Mouse (Mus musculus): ENCODE data around the gene Lin7a.

The Lin7a gene

GRCm38 (mm10) chr10:107363049-107363816 is 91.7 kb downstream of the Lin7a start:
- TF ChIP-seq GATA4 (IDR thresholded peaks at IDR 0.05; ENCODE audit: insufficient replicate concordance, low read length), result no peak

- TF ChIP-seq GATA4 (IDR thresholded peaks at IDR 0.05; ENCODE audit: insufficient replicate concordance, low read length), result no peak
Observed at GRCm38 (mm10) chr10:107377218-107377617, 105.7 kb downstream of the Lin7a start.

GRCm38 (mm10) chr10:107381143-107381746 is 109.8 kb downstream of the Lin7a start:
- no peak for TF ChIP-seq GATA4 (IDR thresholded peaks at IDR 0.05; ENCODE audit: insufficient replicate concordance, low read length)

- no peak for TF ChIP-seq GATA4 (IDR thresholded peaks at IDR 0.05; ENCODE audit: insufficient replicate concordance, low read length)
Observed at GRCm38 (mm10) chr10:107383825-107384224, 112.3 kb downstream of the Lin7a start.

GRCm38 (mm10) chr10:107389505-107389904 is 118.0 kb downstream of the Lin7a start:
- no peak for TF ChIP-seq GATA4 (IDR thresholded peaks at IDR 0.05; ENCODE audit: insufficient replicate concordance, low read length)

GRCm38 (mm10) chr10:107405347-107405746 is 133.9 kb downstream of the Lin7a start:
- no peak for TF ChIP-seq GATA4 (IDR thresholded peaks at IDR 0.05; ENCODE audit: insufficient replicate concordance, low read length)

- TF ChIP-seq GATA4 (IDR thresholded peaks at IDR 0.05; ENCODE audit: insufficient replicate concordance, low read length), result no peak
Observed at GRCm38 (mm10) chr10:107418306-107418705, 146.8 kb downstream of the Lin7a start.

- TF ChIP-seq GATA4 (IDR thresholded peaks at IDR 0.05; ENCODE audit: insufficient replicate concordance, low read length), result no peak
Observed at GRCm38 (mm10) chr10:107436967-107437366, 165.5 kb downstream of the Lin7a start.

- no peak for TF ChIP-seq GATA4 (IDR thresholded peaks at IDR 0.05; ENCODE audit: insufficient replicate concordance, low read length)
Observed at GRCm38 (mm10) chr10:107442781-107443180, 171.3 kb downstream of the Lin7a start.

GRCm38 (mm10) chr10:107449496-107450330 is 178.2 kb downstream of the Lin7a start:
- no peak for TF ChIP-seq GATA4 (IDR thresholded peaks at IDR 0.05; ENCODE audit: insufficient replicate concordance, low read length)

GRCm38 (mm10) chr10:107467819-107468218 is 196.3 kb downstream of the Lin7a start:
- TF ChIP-seq GATA4 (IDR thresholded peaks at IDR 0.05; ENCODE audit: insufficient replicate concordance, low read length), result no peak

All from liver, adult (tissue).